Mouse (Mus musculus) bone marrow macrophage, adult 2 months (primary cell): ENCODE data around the gene Dpp6.

Experiments
- CTCF ChIP-seq: IDR thresholded peaks from 2 replicates; pipeline ENCODE4 v1.5.1; 2012; ENCODE audit warnings: low read depth, mild to moderate bottlenecking, low read length, moderate library complexity
- POLR2A ChIP-seq: IDR thresholded peaks from 2 replicates; pipeline ENCODE4 v1.6.1; 2012; ENCODE audit warnings: mild to moderate bottlenecking, low read depth, low read length, borderline replicate concordance

GRCm38 (mm10) chr5:26907151-26907550, 90.1 kb downstream of the Dpp6 start:
- TF ChIP-seq CTCF, result no peak
- TF ChIP-seq POLR2A, result no peak
